Mouse (Mus musculus): ENCODE data around the gene Dse.

Gene Dse

GRCm38 (mm10) chr10:34139768-34140167 lies 67.7 kb downstream of the Dse start:
- no peak for DNase-seq (ENCODE audit: extremely low read depth, insufficient read length, low spot score)

- DNase-seq (ENCODE audit: extremely low read depth, insufficient read length, low spot score), result no peak
These were observed 69.5 kb downstream of the Dse start for GRCm38 (mm10) chr10:34138027-34138426.

- DNase-seq (ENCODE audit: extremely low read depth, insufficient read length, low spot score), result no peak
These were observed 71.1 kb downstream of the Dse start for GRCm38 (mm10) chr10:34136432-34136831.

- DNase-seq (ENCODE audit: extremely low read depth, insufficient read length, low spot score), result no peak
These were observed 76.2 kb downstream of the Dse start for GRCm38 (mm10) chr10:34131356-34131755.

- DNase-seq (ENCODE audit: extremely low read depth, insufficient read length, low spot score), result no peak
These were observed 79.1 kb downstream of the Dse start for GRCm38 (mm10) chr10:34128391-34128790.

- no peak for DNase-seq (ENCODE audit: extremely low read depth, insufficient read length, low spot score)
These were observed 79.8 kb downstream of the Dse start, which contains the start of gene Calhm6 for GRCm38 (mm10) chr10:34127392-34128378. TSS of gene Calhm6 (minus strand) at chr10:34127984.

GRCm38 (mm10) chr10:34118421-34118820 lies 89.1 kb downstream of the Dse start:
- no peak for DNase-seq (ENCODE audit: extremely low read depth, insufficient read length, low spot score)

- no peak for DNase-seq (ENCODE audit: extremely low read depth, insufficient read length, low spot score)
These were observed 89.7 kb downstream of the Dse start for GRCm38 (mm10) chr10:34117770-34118169.

GRCm38 (mm10) chr10:34117131-34117530 lies 90.4 kb downstream of the Dse start:
- DNase-seq (ENCODE audit: extremely low read depth, insufficient read length, low spot score), result no peak

GRCm38 (mm10) chr10:34111964-34112738 lies 95.4 kb downstream of the Dse start:
- DNase-seq (ENCODE audit: extremely low read depth, insufficient read length, low spot score), result no peak

- DNase-seq (ENCODE audit: extremely low read depth, insufficient read length, low spot score), result no peak
These were observed 96.6 kb downstream of the Dse start for GRCm38 (mm10) chr10:34110863-34111465.
